Mouse (Mus musculus): ENCODE data around the gene Lmtk3. TPM values are rescaled to one million over a fixed set of nuclear protein-coding genes. Genes with fewer than 3 reads are reported as not detected.
A peak's percentile ranks its signal among the peaks of the same experiment; 100 is the strongest.

The Lmtk3 gene
- polyA plus RNA-seq, 1 experiment from 2014 or later, result not detected

DNA sequence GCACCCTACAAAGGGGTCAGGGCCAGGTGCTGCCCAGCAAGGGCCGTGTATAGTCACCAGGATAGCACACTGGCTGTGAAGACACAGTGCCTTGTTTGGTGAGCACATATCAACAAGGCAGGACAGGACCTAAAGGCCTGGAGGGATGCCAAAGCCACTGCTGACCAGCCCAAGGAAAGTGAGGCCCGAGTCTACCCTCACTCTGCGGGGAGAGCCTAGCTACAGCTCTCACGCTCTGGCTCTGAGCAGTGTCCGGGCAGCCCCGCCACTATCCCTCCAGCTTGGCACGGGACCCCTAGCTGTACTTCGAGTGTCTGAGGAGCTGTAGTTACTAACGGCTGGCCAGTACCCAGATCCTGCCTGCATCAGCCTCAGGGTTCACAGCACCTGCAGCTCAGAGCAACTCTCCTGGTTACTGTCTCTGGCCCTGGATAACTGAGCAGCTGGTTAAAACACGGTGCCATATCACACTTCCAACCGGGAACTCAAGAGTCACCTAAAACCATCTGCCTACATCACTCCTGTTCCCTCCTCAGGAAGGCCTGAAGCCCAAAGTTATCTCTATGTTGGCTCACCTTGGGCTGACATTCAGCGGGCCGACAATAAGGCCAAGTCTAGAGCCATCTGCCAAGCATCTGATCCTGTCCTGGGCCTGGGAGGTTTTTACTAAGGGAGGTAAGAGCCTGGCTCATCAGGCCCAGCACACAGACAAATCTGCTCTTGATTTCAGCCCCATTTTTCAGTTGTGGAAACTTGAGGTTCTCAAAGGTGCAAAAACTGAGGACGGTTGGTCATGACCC lies 25.9 kb downstream of the Lmtk3 start:
- 82% methylated on average over 14 of the region's 14 CpGs for WGBS (ENCODE audit: insufficient replicate concordance)
- H3K9ac ChIP-seq (ENCODE audit: low read depth, low read length), result no peak overlapping the region
- no peak overlapping the region for H3K27ac ChIP-seq (ENCODE audit: low read length)
- H3K4me2 ChIP-seq (ENCODE audit: low read depth, low read length), result no peak overlapping the region
- no peak for ATAC-seq (ENCODE audit: low read depth)
- H3K4me3 ChIP-seq (ENCODE audit: low read depth, low read length), result no peak overlapping the region
- peaks cover 18% of the 10 kb centered on the region for H3K4me1 ChIP-seq (ENCODE audit: control insufficient read depth, low read depth, low read length)
- no peaks in the 10 kb centered on the region for H3K27me3 ChIP-seq (ENCODE audit: control insufficient read depth, insufficient read depth, low read depth, low read length)
- peaks cover 53% of the 10 kb centered on the region for H3K36me3 ChIP-seq (ENCODE audit: control insufficient read depth, insufficient read depth)
- H3K9me3 ChIP-seq (replicated peaks; ENCODE audit: control insufficient read depth, low read length), result no peaks in the 10 kb centered on the region

DNA sequence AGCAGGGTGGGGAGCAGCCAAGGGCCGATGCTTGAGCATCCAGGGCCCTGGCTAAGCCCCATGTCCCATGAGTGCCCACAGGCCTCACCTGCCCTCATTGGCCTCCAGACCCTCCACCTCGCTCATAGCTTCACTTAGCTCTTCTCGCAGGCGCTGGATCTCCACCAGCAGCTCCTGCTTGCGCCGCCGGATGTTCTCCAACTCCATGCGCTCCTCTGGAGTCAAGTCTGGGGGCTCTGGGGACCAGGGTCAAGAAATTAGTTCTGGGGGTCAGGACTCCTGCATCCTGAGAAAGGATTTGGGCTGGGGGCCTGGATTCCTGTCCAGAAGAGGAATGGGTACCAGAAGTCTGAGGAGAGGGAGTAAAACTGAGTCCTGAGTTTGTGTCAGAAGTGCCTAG lies 29.4 kb downstream of the Lmtk3 start:
- no peak for ATAC-seq (ENCODE audit: low read depth)
- Histone ChIP-seq H3K27me3 (ENCODE audit: control insufficient read depth, insufficient read depth, low read depth, low read length) (no peaks in the 10 kb centered on the region), H3K4me1 (ENCODE audit: control insufficient read depth, low read depth, low read length) (peaks cover 26% of the 10 kb centered on the region), H3K27ac (ENCODE audit: low read length) (no peak overlapping the region), H3K9me3 (replicated peaks; ENCODE audit: control insufficient read depth, low read length) (no peaks in the 10 kb centered on the region), H3K4me2 (ENCODE audit: low read depth, low read length) (peak overlapping the region; percentile 96), H3K9ac (ENCODE audit: low read depth, low read length) (peak overlapping the region; percentile 99), H3K36me3 (ENCODE audit: control insufficient read depth, insufficient read depth) (peaks cover 45% of the 10 kb centered on the region), H3K4me3 (ENCODE audit: low read depth, low read length) (peak overlapping the region; percentile 99)
- 84% methylated on average over 8 of the region's 8 CpGs for WGBS (ENCODE audit: insufficient replicate concordance)

DNA sequence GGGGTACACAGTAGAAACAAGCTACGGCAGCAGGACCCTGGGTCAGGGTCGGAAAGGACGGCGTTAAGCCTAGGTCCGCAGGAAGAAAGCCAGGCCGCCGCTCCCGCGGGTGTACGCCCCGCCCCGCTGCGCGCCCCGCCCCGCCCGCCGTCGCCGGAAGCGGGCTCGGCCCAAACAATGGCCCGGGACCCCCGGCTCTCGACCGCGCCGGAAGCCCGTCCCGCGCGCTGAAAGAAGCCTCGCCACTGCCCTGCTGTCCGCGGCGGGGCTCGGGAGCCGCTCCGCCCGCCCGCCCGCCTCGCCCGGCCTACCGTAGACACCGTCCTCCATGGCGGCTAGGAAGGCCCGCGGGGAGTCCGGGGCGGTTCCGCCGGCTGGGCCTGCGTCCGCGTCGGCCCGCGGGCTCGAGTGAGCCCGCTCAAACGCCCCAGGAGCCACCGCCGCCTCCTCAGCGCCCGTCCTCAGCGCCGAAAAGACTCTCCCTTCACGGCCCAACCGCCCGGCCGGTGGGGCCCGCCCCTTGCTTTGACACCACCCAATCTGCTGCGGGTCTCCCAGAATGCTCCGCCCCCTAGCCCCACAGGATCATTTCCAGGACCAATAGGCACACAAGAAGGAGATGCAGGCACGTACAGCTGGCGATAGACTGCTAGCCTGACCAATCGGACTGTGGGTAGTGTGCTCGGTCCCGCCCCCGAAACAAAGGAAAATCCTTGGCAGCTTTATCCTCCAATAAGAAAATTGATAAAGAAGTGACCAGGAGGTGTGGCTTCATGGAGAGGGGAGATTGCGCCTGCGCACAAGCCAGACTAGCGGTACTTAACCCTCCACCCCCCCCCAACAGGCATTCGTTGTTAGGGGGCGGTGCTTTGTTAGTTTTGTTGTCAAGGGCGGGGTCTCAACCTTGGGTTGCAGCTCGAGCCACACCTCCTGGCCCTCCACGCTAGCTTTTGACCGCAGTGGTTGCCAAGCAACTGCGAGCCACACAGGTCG lies 30.5 kb downstream of the Lmtk3 start, which contains the start of gene Cyth2:
TSS of gene Cyth2 (minus strand) at position 795 of the 993 bp plus-strand sequence.
- under 1% methylated on average over 76 of the region's 92 CpGs for WGBS (ENCODE audit: insufficient replicate concordance)
- peaks cover 36% of the 10 kb centered on the region for H3K36me3 ChIP-seq (ENCODE audit: control insufficient read depth, insufficient read depth)

DNA sequence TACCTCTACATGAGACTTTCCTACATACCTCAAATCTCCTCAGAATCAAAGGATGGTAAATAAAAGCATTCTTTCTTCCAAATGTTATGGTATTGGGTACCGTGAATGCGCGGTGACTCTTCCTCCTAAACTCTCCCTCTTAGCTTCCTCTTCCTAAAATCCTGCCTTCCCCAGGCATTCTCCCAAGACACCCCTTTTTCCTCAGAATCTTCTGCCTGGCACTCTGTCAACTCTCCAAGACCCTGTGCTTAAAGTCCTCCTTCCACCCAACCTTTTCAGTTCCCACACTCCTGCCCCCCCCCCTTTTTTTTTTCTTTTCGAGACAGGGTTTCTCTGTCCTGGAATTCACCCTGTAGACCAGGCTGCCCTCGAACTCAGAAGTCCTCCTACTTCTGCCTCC lies 31.3 kb downstream of the Lmtk3 start:
- peak overlapping the region; percentile 77 for H3K4me2 ChIP-seq (ENCODE audit: low read depth, low read length)
- ATAC-seq (ENCODE audit: low read depth), result no peak
- peaks cover 26% of the 10 kb centered on the region for H3K4me1 ChIP-seq (ENCODE audit: control insufficient read depth, low read depth, low read length)
- H3K9ac ChIP-seq (ENCODE audit: low read depth, low read length), result no peak overlapping the region
- peaks cover 29% of the 10 kb centered on the region for H3K36me3 ChIP-seq (ENCODE audit: control insufficient read depth, insufficient read depth)
- WGBS (ENCODE audit: insufficient replicate concordance), result 7% methylated on average over 5 of the region's 5 CpGs
- H3K9me3 ChIP-seq (replicated peaks; ENCODE audit: control insufficient read depth, low read length), result no peaks in the 10 kb centered on the region
- H3K4me3 ChIP-seq (ENCODE audit: low read depth, low read length), result peak overlapping the region; percentile 99
- peaks cover under 1% of the 10 kb centered on the region; the same call in 1 of the 2 replicates for H3K27me3 ChIP-seq (ENCODE audit: control insufficient read depth, insufficient read depth, low read depth, low read length)
- H3K27ac ChIP-seq (ENCODE audit: low read length), result no peak overlapping the region

More for the DNA sequence above, 30.5 kb downstream of the Lmtk3 start, which contains the start of gene Cyth2:
- Histone ChIP-seq H3K4me3 (ENCODE audit: low read depth, low read length) (peak within 1 kb of the TSS; percentile 99), H3K9ac (ENCODE audit: low read depth, low read length) (peak within 1 kb of the TSS; percentile 99), H3K27me3 (ENCODE audit: control insufficient read depth, insufficient read depth, low read depth, low read length) (no peaks in the 10 kb centered on the region; the same call in 1 of the 2 replicates), H3K9me3 (replicated peaks; ENCODE audit: control insufficient read depth, low read length) (no peaks in the 10 kb centered on the region), H3K4me1 (ENCODE audit: control insufficient read depth, low read depth, low read length) (peaks cover 26% of the 10 kb centered on the region), H3K4me2 (ENCODE audit: low read depth, low read length) (peak within 1 kb of the TSS; percentile 96), H3K27ac (ENCODE audit: low read length) (peak within 1 kb of the TSS; percentile 96)
- peak; percentile 98 for ATAC-seq (ENCODE audit: low read depth)

DNA sequence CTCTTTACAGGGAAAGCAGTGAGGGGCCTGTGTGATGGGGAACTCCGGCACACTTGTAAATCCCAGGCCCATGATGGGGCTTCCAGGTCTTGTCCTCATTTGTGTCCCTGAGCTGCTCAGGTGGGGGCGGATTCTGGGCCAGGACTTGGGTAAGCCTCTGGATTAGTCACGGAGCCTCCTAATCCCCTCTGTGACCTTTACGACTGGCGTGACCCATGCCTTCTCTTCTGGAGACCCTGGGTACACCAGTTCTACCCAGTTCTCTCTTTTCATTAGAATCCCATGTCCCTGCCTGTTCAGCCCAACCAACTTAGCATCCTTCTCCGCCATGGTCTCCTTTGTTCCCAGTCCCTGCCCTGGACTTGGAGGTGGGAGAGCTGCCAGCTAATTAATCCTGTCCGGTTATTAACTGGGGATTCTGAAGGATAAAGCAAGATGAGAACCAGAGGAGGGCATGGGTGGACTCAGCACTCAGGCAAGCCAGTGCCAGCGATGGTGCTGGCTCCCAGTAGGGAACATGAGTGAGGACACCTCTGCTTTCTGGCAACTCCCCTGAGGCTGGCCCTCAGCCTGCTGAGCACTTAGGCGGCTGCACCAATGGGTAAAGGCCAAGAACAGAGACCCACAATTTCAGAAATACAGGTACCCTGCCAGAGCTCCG lies 31.9 kb downstream of the Lmtk3 start:
- 72% methylated on average over 10 of the region's 10 CpGs for WGBS (ENCODE audit: insufficient replicate concordance)
- Histone ChIP-seq H3K27ac (ENCODE audit: low read length) (no peak overlapping the region), H3K9me3 (replicated peaks; ENCODE audit: control insufficient read depth, low read length) (no peaks in the 10 kb centered on the region), H3K9ac (ENCODE audit: low read depth, low read length) (no peak overlapping the region), H3K4me1 (ENCODE audit: control insufficient read depth, low read depth, low read length) (peaks cover 26% of the 10 kb centered on the region), H3K36me3 (ENCODE audit: control insufficient read depth, insufficient read depth) (peaks cover 23% of the 10 kb centered on the region), H3K4me2 (ENCODE audit: low read depth, low read length) (no peak overlapping the region), H3K27me3 (ENCODE audit: control insufficient read depth, insufficient read depth, low read depth, low read length) (peaks cover 3% of the 10 kb centered on the region; the same call in 1 of the 2 replicates), H3K4me3 (ENCODE audit: low read depth, low read length) (no peak overlapping the region; the same call in 1 of the 2 replicates)
- ATAC-seq (ENCODE audit: low read depth), result no peak

DNA sequence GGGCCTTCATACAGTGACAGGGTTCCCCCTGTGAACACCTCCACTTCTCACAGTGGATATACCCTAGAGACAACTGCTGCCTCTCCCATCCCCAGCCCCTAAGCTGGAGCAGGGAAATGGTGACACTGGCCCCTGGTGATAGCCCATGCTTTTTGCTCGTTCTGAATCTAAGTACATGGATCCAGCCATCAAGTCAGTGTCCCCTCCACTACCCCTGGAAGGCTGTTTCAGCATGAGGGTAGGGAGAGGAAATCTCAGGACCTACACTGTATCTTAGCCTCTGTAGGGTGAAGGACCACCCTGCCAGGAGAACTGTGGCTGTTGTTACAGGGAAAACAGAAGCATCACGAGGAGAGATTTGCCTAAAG lies 32.4 kb downstream of the Lmtk3 start:
- ATAC-seq (ENCODE audit: low read depth), result no peak
- 39% methylated on average over 2 of the region's 2 CpGs for WGBS (ENCODE audit: insufficient replicate concordance)
- Histone ChIP-seq H3K36me3 (ENCODE audit: control insufficient read depth, insufficient read depth) (peaks cover 18% of the 10 kb centered on the region), H3K4me2 (ENCODE audit: low read depth, low read length) (no peak overlapping the region), H3K27me3 (ENCODE audit: control insufficient read depth, insufficient read depth, low read depth, low read length) (peaks cover 3% of the 10 kb centered on the region; the same call in 1 of the 2 replicates), H3K4me3 (ENCODE audit: low read depth, low read length) (no peak overlapping the region), H3K27ac (ENCODE audit: low read length) (no peak overlapping the region), H3K9ac (ENCODE audit: low read depth, low read length) (no peak overlapping the region), H3K4me1 (ENCODE audit: control insufficient read depth, low read depth, low read length) (peaks cover 26% of the 10 kb centered on the region), H3K9me3 (replicated peaks; ENCODE audit: control insufficient read depth, low read length) (no peaks in the 10 kb centered on the region)

DNA sequence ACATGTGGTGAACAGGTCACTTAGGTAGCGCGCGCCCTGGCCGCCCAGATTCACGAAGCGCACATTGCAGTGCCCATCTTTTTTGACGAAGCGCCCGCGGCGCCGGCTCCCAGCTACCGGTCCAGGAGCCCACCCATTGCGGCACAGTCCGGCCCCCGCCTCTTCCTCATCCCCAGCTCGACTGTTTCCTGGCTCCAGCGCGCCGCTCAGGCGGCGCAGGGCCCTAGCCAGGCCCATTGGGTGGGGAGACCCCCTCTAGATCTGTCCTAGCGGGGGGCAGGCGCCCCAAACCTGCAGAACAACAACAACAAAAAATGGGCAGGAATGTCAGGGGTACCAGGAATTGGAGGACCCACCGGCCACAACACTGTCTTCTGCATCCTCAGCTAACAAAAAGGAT lies 36.3 kb downstream of the Lmtk3 start:
- WGBS (ENCODE audit: insufficient replicate concordance), result 16% methylated on average over 25 of the region's 25 CpGs
- H3K9ac ChIP-seq (ENCODE audit: low read depth, low read length), result no peak overlapping the region
- no peak for ATAC-seq (ENCODE audit: low read depth)
- 0 out of 2 replicates have a peak overlapping the region, but pooled peaks have one; percentile 6 for H3K4me2 ChIP-seq (ENCODE audit: low read depth, low read length)
- H3K4me3 ChIP-seq (ENCODE audit: low read depth, low read length), result no peak overlapping the region
- H3K27ac ChIP-seq (ENCODE audit: low read length), result no peak overlapping the region
- H3K4me1 ChIP-seq (ENCODE audit: control insufficient read depth, low read depth, low read length), result peaks cover 5% of the 10 kb centered on the region
- H3K9me3 ChIP-seq (replicated peaks; ENCODE audit: control insufficient read depth, low read length), result no peaks in the 10 kb centered on the region
- no peaks in the 10 kb centered on the region for H3K36me3 ChIP-seq (ENCODE audit: control insufficient read depth, insufficient read depth)
- peaks cover 3% of the 10 kb centered on the region; the same call in 1 of the 2 replicates for H3K27me3 ChIP-seq (ENCODE audit: control insufficient read depth, insufficient read depth, low read depth, low read length)

DNA sequence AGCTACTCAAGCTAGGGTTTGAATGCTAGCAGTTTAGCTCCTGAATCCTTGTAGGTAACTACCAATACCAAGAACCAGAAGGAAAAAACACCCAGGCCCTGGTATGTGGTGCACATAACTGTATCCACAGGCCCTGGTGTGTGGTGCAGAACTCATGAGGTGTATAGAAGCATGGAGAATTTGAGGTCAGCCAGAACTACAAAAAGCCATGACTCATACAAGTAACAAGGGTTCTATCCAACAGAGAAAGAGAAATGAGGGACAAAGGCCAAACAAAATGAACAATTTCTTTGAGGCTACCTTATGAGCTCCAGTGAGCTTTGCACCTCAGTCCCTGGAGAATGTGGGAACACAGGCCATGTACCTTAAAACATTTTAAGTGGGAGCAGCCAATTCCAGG lies 37.4 kb downstream of the Lmtk3 start:
- Histone ChIP-seq H3K27ac (ENCODE audit: low read length) (no peak overlapping the region), H3K4me2 (ENCODE audit: low read depth, low read length) (no peak overlapping the region), H3K27me3 (ENCODE audit: control insufficient read depth, insufficient read depth, low read depth, low read length) (peaks cover 3% of the 10 kb centered on the region; the same call in 1 of the 2 replicates), H3K9me3 (replicated peaks; ENCODE audit: control insufficient read depth, low read length) (no peaks in the 10 kb centered on the region), H3K36me3 (ENCODE audit: control insufficient read depth, insufficient read depth) (no peaks in the 10 kb centered on the region), H3K9ac (ENCODE audit: low read depth, low read length) (no peak overlapping the region), H3K4me3 (ENCODE audit: low read depth, low read length) (no peak overlapping the region), H3K4me1 (ENCODE audit: control insufficient read depth, low read depth, low read length) (no peaks in the 10 kb centered on the region)
- ATAC-seq (ENCODE audit: low read depth), result no peak

Measured in liver, embryonic 16.5 days (tissue).